Mouse (Mus musculus): ENCODE results near the gene Sdhaf3. TPM values are rescaled to one million over a fixed set of nuclear protein-coding genes. Genes with fewer than 3 reads are reported as not detected.

The Sdhaf3 gene
- 2.7 and 2.8 TPM in 2 replicates for polyA plus RNA-seq (2015; fragmentation: Nextera tagmentation; extraction: Ambion mirVana)

GRCm38 (mm10) chr6:6955764-6956561, at the start of gene Sdhaf3:
TSS of gene Sdhaf3 (plus strand) at chr6:6956004.

Other genes starting within 250 kb of the Sdhaf3 start
- not detected in 2 replicates for gene Dlx6, start 92.7 kb upstream of the Sdhaf3 start, polyA plus RNA-seq (2015; fragmentation: Nextera tagmentation; extraction: Ambion mirVana)
- gene Dlx5, start 73.9 kb upstream of the Sdhaf3 start, polyA plus RNA-seq (2015; fragmentation: Nextera tagmentation; extraction: Ambion mirVana), result not detected in 2 replicates